Comparison of ENCODE assay signal across 8 mouse cellular contexts in the genomic region with DNA sequence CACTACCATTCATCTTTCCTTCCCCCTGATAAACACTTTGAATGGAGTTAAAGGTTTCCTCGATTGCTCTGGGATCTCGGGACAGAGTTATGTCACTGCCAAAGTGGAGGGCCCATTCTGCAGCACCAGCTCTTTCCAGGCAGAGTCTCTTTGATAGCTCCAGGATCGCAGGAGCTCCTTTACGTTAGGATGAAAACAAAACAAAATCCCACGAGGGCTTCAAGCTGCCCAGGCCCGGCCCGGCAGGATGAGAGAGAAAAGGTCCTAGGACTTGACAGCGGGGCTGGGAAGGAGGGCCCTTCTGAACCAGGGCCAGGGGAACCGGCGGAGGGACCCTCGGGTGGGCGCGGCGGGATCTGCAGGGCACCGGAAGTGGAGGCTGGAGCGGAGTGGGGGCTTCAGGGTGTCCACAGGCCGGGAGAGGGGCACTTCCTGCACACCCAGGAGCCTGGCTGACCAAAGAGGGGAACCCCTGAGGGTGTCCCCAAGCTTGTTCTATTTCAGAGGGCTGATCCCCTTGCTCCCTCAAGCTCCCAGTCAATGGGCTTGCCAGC. TPM values are rescaled to one million over a fixed set of nuclear protein-coding genes. Genes with fewer than 3 reads are reported as not detected.
DNase-seq lines count a peak whose midpoint lies in the region; ATAC-seq and TF ChIP-seq lines count a peak whose summit lies in the region.

No protein-coding gene starts in this region.

- no peak for TF ChIP-seq CTCF in kidney, adult 2 months (conservative IDR thresholded peaks at IDR 0.05; ENCODE audit: insufficient read depth, insufficient read length, low read depth, low read length)

- H3K9me3 ChIP-seq in hindbrain, embryonic 10.5 days = no peaks in the 10 kb centered on the region
- H3K9me3 ChIP-seq in midbrain, embryonic 14.5 days (ENCODE audit: control insufficient read depth, low read length) = no peaks in the 10 kb centered on the region

- H3K4me2 ChIP-seq in midbrain, embryonic 14.5 days (ENCODE audit: low read length) = peak overlapping the region; percentile 90

- peak overlapping the region; percentile 87 for H3K4me3 ChIP-seq in kidney, adult 2 months (ENCODE audit: insufficient read depth, low read depth, low read length)
- peak overlapping the region; percentile 84 for H3K4me3 ChIP-seq in hindbrain, embryonic 10.5 days
- peak overlapping the region; percentile 80 for H3K4me3 ChIP-seq in midbrain, embryonic 14.5 days (replicated peaks; ENCODE audit: low read depth, low read length)

- H3K36me3 ChIP-seq in kidney, adult 2 months (ENCODE audit: control insufficient read depth, insufficient read depth, low read length) = no peaks in the 10 kb centered on the region
- peaks cover 26% of the 10 kb centered on the region for H3K36me3 ChIP-seq in hindbrain, embryonic 10.5 days
- H3K36me3 ChIP-seq in midbrain, embryonic 14.5 days (ENCODE audit: control insufficient read depth, insufficient read depth, low read length) = no peaks in the 10 kb centered on the region

- H3K27ac ChIP-seq in kidney, adult 2 months (ENCODE audit: insufficient read depth, low read depth, low read length) = peak overlapping the region; percentile 14; the same call in 1 of the 2 replicates
- H3K27ac ChIP-seq in hindbrain, embryonic 10.5 days = peak overlapping the region; percentile 90
- H3K27ac ChIP-seq in midbrain, embryonic 14.5 days (replicated peaks; ENCODE audit: low read depth, low read length) = peak overlapping the region; percentile 87

- WGBS in kidney, adult 2 months = 0% methylated on average over 17 of the region's 17 CpGs
- under 1% methylated on average over 17 of the region's 17 CpGs for WGBS in hindbrain, embryonic 10.5 days
- WGBS in midbrain, embryonic 14.5 days = under 1% methylated on average over 17 of the region's 17 CpGs

- H3K27me3 ChIP-seq in kidney, adult 2 months (replicated peaks; ENCODE audit: control insufficient read depth, insufficient read depth, low read length) = no peaks in the 10 kb centered on the region
- H3K27me3 ChIP-seq in hindbrain, embryonic 10.5 days (ENCODE audit: insufficient read depth, poor library complexity, severe bottlenecking) = no peaks in the 10 kb centered on the region
- H3K27me3 ChIP-seq in midbrain, embryonic 14.5 days (ENCODE audit: control insufficient read depth, insufficient read depth, low read length) = no peaks in the 10 kb centered on the region

- no peak for TF ChIP-seq POLR2A in kidney, adult 2 months (IDR thresholded peaks at IDR 0.05; ENCODE audit: low read depth, low read length)

- peak overlapping the region; percentile 70 for H3K9ac ChIP-seq in midbrain, embryonic 14.5 days (replicated peaks; ENCODE audit: low read length)

- H3K4me1 ChIP-seq in kidney, adult 2 months (ENCODE audit: control insufficient read depth, insufficient read depth, low read length) = no peaks in the 10 kb centered on the region
- peaks cover 24% of the 10 kb centered on the region for H3K4me1 ChIP-seq in hindbrain, embryonic 10.5 days (replicated peaks)
- peaks cover 11% of the 10 kb centered on the region for H3K4me1 ChIP-seq in midbrain, embryonic 14.5 days (ENCODE audit: control insufficient read depth, insufficient read depth, low read length)

- ATAC-seq in midbrain, embryonic 14.5 days (ENCODE audit: low FRiP score, low TSS enrichment) = peak; percentile 77
- ATAC-seq in granulocyte monocyte progenitor cell, adult 5-6 weeks (replicated peaks; ENCODE audit: poor library complexity, severe bottlenecking) = no peak

- no peak for DNase-seq in kidney, adult 2 months
- no peak for DNase-seq in kidney, postnatal 36 days
- DNase-seq in R1 (ENCODE audit: low read depth, low spot score) = peak; percentile 64
- no peak for DNase-seq in hindbrain, embryonic 10.5 days (ENCODE audit: low spot score)
- DNase-seq in midbrain, embryonic 14.5 days = no peak
- no peak for DNase-seq in spleen, adult 12 weeks (ENCODE audit: low spot score)
- no peak for DNase-seq in adrenal gland, adult 18-20 months (ENCODE audit: low spot score in 2 of 2)

RNA-seq across cellular contexts. Expression of a gene that starts 7.6 kb away (rescaled TPM):
- polyA plus RNA-seq in kidney, adult 2 months (2012; rRNA removed) = 12.1 and 12.5 TPM in 2 replicates
- 104 and 150 TPM in 2 replicates for polyA plus RNA-seq in hindbrain, embryonic 10.5 days (2016; fragmentation: Nextera tagmentation; extraction: Ambion mirVana)
- 51.1 and 51.5 TPM in 2 replicates for polyA plus RNA-seq in midbrain, embryonic 14.5 days (2014; fragmentation: Nextera tagmentation; extraction: Ambion mirVana)
- 172 and 204 TPM in 2 replicates for total RNA-seq in granulocyte monocyte progenitor cell, adult 5-6 weeks (2014; fragmentation: Nextera tagmentation)
- 244 and 247 TPM in 2 replicates for total RNA-seq in granulocyte monocyte progenitor cell, adult 5-6 weeks (2017)
- total RNA-seq in adrenal gland, adult 18-20 months (2021) = 10 to 100 TPM; 33.6 to 34.9 TPM

RNA-seq across cellular contexts. Expression of a gene that starts 24.5 kb away (rescaled TPM):
- 3.5 and 4.0 TPM in 2 replicates for polyA plus RNA-seq in kidney, adult 2 months (2012; rRNA removed)
- 24.2 and 25.2 TPM in 2 replicates for polyA plus RNA-seq in hindbrain, embryonic 10.5 days (2016; fragmentation: Nextera tagmentation; extraction: Ambion mirVana)
- 4.1 and 10.8 TPM in 2 replicates for polyA plus RNA-seq in midbrain, embryonic 14.5 days (2014; fragmentation: Nextera tagmentation; extraction: Ambion mirVana)
- 3.7 and 11.0 TPM in 2 replicates for total RNA-seq in granulocyte monocyte progenitor cell, adult 5-6 weeks (2014; fragmentation: Nextera tagmentation)
- 3.2 and 3.4 TPM in 2 replicates for total RNA-seq in granulocyte monocyte progenitor cell, adult 5-6 weeks (2017)
- total RNA-seq in adrenal gland, adult 18-20 months (2021) = 10 to 100 TPM; 18.3 to 22.0 TPM

RNA-seq across cellular contexts. Expression of a gene that starts 50.5 kb away (rescaled TPM):
- polyA plus RNA-seq in kidney, adult 2 months (2012; rRNA removed) = 175 and 213 TPM in 2 replicates
- polyA plus RNA-seq in hindbrain, embryonic 10.5 days (2016; fragmentation: Nextera tagmentation; extraction: Ambion mirVana) = 136 and 150 TPM in 2 replicates
- polyA plus RNA-seq in midbrain, embryonic 14.5 days (2014; fragmentation: Nextera tagmentation; extraction: Ambion mirVana) = 98.6 and 112 TPM in 2 replicates
- total RNA-seq in granulocyte monocyte progenitor cell, adult 5-6 weeks (2014; fragmentation: Nextera tagmentation) = 44.8 and 73.4 TPM in 2 replicates
- total RNA-seq in granulocyte monocyte progenitor cell, adult 5-6 weeks (2017) = 44.5 and 46.0 TPM in 2 replicates
- 100 to 1,000 TPM; 122 to 124 TPM for total RNA-seq in adrenal gland, adult 18-20 months (2021)

RNA-seq across cellular contexts. Expression of a gene that starts 53.6 kb away (rescaled TPM):
- polyA plus RNA-seq in kidney, adult 2 months (2012; rRNA removed) = 93.1 and 116 TPM in 2 replicates
- 406 and 412 TPM in 2 replicates for polyA plus RNA-seq in hindbrain, embryonic 10.5 days (2016; fragmentation: Nextera tagmentation; extraction: Ambion mirVana)
- 231 and 234 TPM in 2 replicates for polyA plus RNA-seq in midbrain, embryonic 14.5 days (2014; fragmentation: Nextera tagmentation; extraction: Ambion mirVana)
- 224 and 262 TPM in 2 replicates for total RNA-seq in granulocyte monocyte progenitor cell, adult 5-6 weeks (2014; fragmentation: Nextera tagmentation)
- total RNA-seq in granulocyte monocyte progenitor cell, adult 5-6 weeks (2017) = 187 and 207 TPM in 2 replicates
- total RNA-seq in adrenal gland, adult 18-20 months (2021) = 100 to 1,000 TPM; 156 to 162 TPM

Comparison
In these comparisons a context has a peak if more than half of its experiments do, and no peak if none do; other contexts are left out.
1. H3K27ac ChIP-seq: peak in every context shown above with its lines; median percentile 90 in hindbrain, embryonic 10.5 days; 87 in midbrain, embryonic 14.5 days; 14 in kidney, adult 2 months.